Mouse (Mus musculus) kidney, adult 2 months (tissue): Measurements from ENCODE around the gene Shisa6.

ENCODE experiments used
- CTCF ChIP-seq: fragments of 200-500 bp; conservative IDR thresholded peaks from 2 replicates; pipeline ENCODE4 v1.5.1; 2011; ENCODE audit warnings: low read depth, mild to moderate bottlenecking, control low read depth, low read length, moderate library complexity, mixed read lengths; ENCODE audit not compliant: insufficient read depth, insufficient read length
- POLR2A ChIP-seq: fragments of 200-500 bp; IDR thresholded peaks from one replicate; pipeline ENCODE4 v1.6.1; 2011; ENCODE audit warnings: low read depth, low read length, control low read depth

GRCm38 (mm10) chr11:66167801-66168651 lies 357.7 kb downstream of the Shisa6 start, which contains the start of gene Dnah9:
- no peak for TF ChIP-seq POLR2A
- TF ChIP-seq CTCF = no peak
